18 mouse cellular contexts compared by ENCODE assay signal in genomic region chr14:31697346-31697745, GRCm38 (mm10). TPM values are rescaled to one million over a fixed set of nuclear protein-coding genes. Genes with fewer than 3 reads are reported as not detected.
A peak's percentile ranks its signal among the peaks of the same experiment; 100 is the strongest.
DNase-seq lines count a peak whose midpoint lies in the region; ATAC-seq lines count a peak whose summit lies in the region.
"Had no signal": no experiment of that assay in that cellular context is flagged by ENCODE, and none has a peak within 500 bp of the region (broad histone marks: within the 10 kb centered on the region; RNA-seq: fewer than 3 reads in every experiment).

No protein-coding gene starts in this region.

- H3K27me3 ChIP-seq in heart, embryonic 14.5 days (ENCODE audit: control insufficient read depth, insufficient read depth, low read length), result no peaks in the 10 kb centered on the region
- no peaks in the 10 kb centered on the region for H3K27me3 ChIP-seq in hindbrain, embryonic 12.5 days
- H3K27me3 ChIP-seq: embryonic facial prominence, embryonic 12.5 days; neural tube, embryonic 15.5 days had no signal

- ATAC-seq in cerebellum, adult (ENCODE audit: insufficient number of reproducible peaks, low FRiP score, low TSS enrichment), result peak; percentile 96
- ATAC-seq in heart, embryonic 14.5 days (ENCODE audit: insufficient number of reproducible peaks, insufficient read depth, low FRiP score, low read depth), result peak; percentile 64; the same call in 1 of the 2 replicates
- ATAC-seq in activated CD4-positive, CD25-positive, alpha-beta regulatory T cell, adult 4 months, result no peak
- ATAC-seq in hindbrain, embryonic 12.5 days (ENCODE audit: low FRiP score), result no peak
- ATAC-seq: forebrain, embryonic 16.5 days; midbrain, embryonic 16.5 days had no signal

- H3K4me1 ChIP-seq in heart, embryonic 14.5 days (ENCODE audit: control insufficient read depth in 2 of 2, insufficient read depth in 2 of 2, low read length in 2 of 2), result peaks cover 12 to 18% of the 10 kb centered on the region in 2 experiments
- no peaks in the 10 kb centered on the region for H3K4me1 ChIP-seq in hindbrain, embryonic 12.5 days
- H3K4me1 ChIP-seq: embryonic facial prominence, embryonic 12.5 days; neural tube, embryonic 15.5 days had no signal

- WGBS in heart, embryonic 14.5 days, result 39% methylated on average over 3 of the region's 3 CpGs
- 81% methylated on average over 3 of the region's 3 CpGs for WGBS in hindbrain, embryonic 12.5 days

- no peak overlapping the region for H3K4me3 ChIP-seq in heart, embryonic 14.5 days (ENCODE audit: control insufficient read depth in 1 of 2, insufficient read depth in 1 of 2, low read depth in 1 of 2, low read length in 2 of 2)
- no peak overlapping the region for H3K4me3 ChIP-seq in hindbrain, embryonic 12.5 days
- H3K4me3 ChIP-seq: embryonic facial prominence, embryonic 12.5 days; neural tube, embryonic 15.5 days had no signal

- 0 out of 2 replicates have a peak overlapping the region, but pooled peaks have one; percentile 10 for H3K9ac ChIP-seq in heart, embryonic 14.5 days (ENCODE audit: low read length)
- H3K9ac ChIP-seq in hindbrain, embryonic 12.5 days, result no peak overlapping the region
- H3K9ac ChIP-seq: embryonic facial prominence, embryonic 12.5 days; neural tube, embryonic 15.5 days had no signal

- no peaks in the 10 kb centered on the region for H3K9me3 ChIP-seq in heart, embryonic 14.5 days (ENCODE audit: control insufficient read depth, low read length)
- H3K9me3 ChIP-seq in hindbrain, embryonic 12.5 days (replicated peaks), result no peaks in the 10 kb centered on the region
- H3K9me3 ChIP-seq: embryonic facial prominence, embryonic 12.5 days; G1E; neural tube, embryonic 15.5 days had no signal

- H3K4me2 ChIP-seq in heart, embryonic 14.5 days (ENCODE audit: low read length), result no peak overlapping the region
- H3K4me2 ChIP-seq in hindbrain, embryonic 12.5 days (replicated peaks), result no peak overlapping the region
- H3K4me2 ChIP-seq: embryonic facial prominence, embryonic 12.5 days; liver, embryonic 11.5 days; neural tube, embryonic 15.5 days had no signal

- H3K36me3 ChIP-seq in heart, embryonic 14.5 days (ENCODE audit: control insufficient read depth, insufficient read depth, low read length), result peaks cover 34% of the 10 kb centered on the region
- peaks cover 30% of the 10 kb centered on the region; the same call in 1 of the 2 replicates for H3K36me3 ChIP-seq in hindbrain, embryonic 12.5 days

- DNase-seq in cerebellum, postnatal 4 days (ENCODE audit: low spot score in 2 of 2), result no peak
- peak; percentile 35 for DNase-seq in thymus, postnatal 14 days
- DNase-seq in thymus, adult 18-20 months, result no peak
- peak; percentile 53 for DNase-seq in thymus, postnatal 4 days
- DNase-seq: layer of hippocampus, postnatal 36 days; lung, postnatal 14 days; right cerebral cortex, postnatal 4 days had no signal

- peak overlapping the region; percentile 77 for H3K27ac ChIP-seq in heart, embryonic 14.5 days (replicated peaks in 1 of 2; ENCODE audit: control insufficient read depth in 1 of 2, insufficient read depth in 1 of 2, low read depth in 2 of 2, low read length in 2 of 2)
- no peak overlapping the region for H3K27ac ChIP-seq in hindbrain, embryonic 12.5 days
- H3K27ac ChIP-seq: embryonic facial prominence, embryonic 12.5 days; kidney, postnatal 0 days; neural tube, embryonic 15.5 days had no signal

RNA-seq across cellular contexts. Expression of gene Hacl1, which starts 56.3 kb away (rescaled TPM):
- 12.1 and 14.3 TPM in 2 replicates for polyA plus RNA-seq in heart, embryonic 14.5 days (2014; fragmentation: Nextera tagmentation; extraction: Ambion mirVana)
- polyA plus RNA-seq in activated CD4-positive, CD25-positive, alpha-beta regulatory T cell, adult 4 months (2017; shearing (Covaris generic)), result 10 to 100 TPM; 36.2 to 37.2 TPM
- 6.9 and 11.5 TPM in 2 replicates for polyA plus RNA-seq in hindbrain, embryonic 12.5 days (2016; fragmentation: Nextera tagmentation; extraction: Ambion mirVana)

RNA-seq across cellular contexts. Expression of gene Btd, which starts 56.5 kb away (rescaled TPM):
- polyA plus RNA-seq in heart, embryonic 14.5 days (2014; fragmentation: Nextera tagmentation; extraction: Ambion mirVana), result 20.6 and 22.3 TPM in 2 replicates
- 10 to 100 TPM; 19.7 to 29.2 TPM for polyA plus RNA-seq in activated CD4-positive, CD25-positive, alpha-beta regulatory T cell, adult 4 months (2017; shearing (Covaris generic))
- 20.2 and 20.8 TPM in 2 replicates for polyA plus RNA-seq in hindbrain, embryonic 12.5 days (2016; fragmentation: Nextera tagmentation; extraction: Ambion mirVana)

RNA-seq across cellular contexts. Expression of gene Gm49387, which starts 56.7 kb away (rescaled TPM):
- polyA plus RNA-seq in heart, embryonic 14.5 days (2014; fragmentation: Nextera tagmentation; extraction: Ambion mirVana), result 1.2 and 1.8 TPM in 2 replicates
- not detected for polyA plus RNA-seq in activated CD4-positive, CD25-positive, alpha-beta regulatory T cell, adult 4 months (2017; shearing (Covaris generic))
- polyA plus RNA-seq in hindbrain, embryonic 12.5 days (2016; fragmentation: Nextera tagmentation; extraction: Ambion mirVana), result 0.93 TPM in 1 of 2 replicates, not detected in the other
- polyA plus RNA-seq: forebrain, embryonic 16.5 days; G1E; kidney, postnatal 0 days; midbrain, embryonic 16.5 days had no signal

Comparison
In these comparisons a context has a peak if more than half of its experiments do, and no peak if none do; other contexts are left out.
1. DNase-seq: peak in thymus, postnatal 14 days (single experiment) and thymus, postnatal 4 days (single experiment); none in cerebellum, postnatal 4 days (0 of 2) and thymus, adult 18-20 months (0 of 2).
2. ATAC-seq: peak in cerebellum, adult (single experiment) and heart, embryonic 14.5 days (single experiment); none in activated CD4-positive, CD25-positive, alpha-beta regulatory T cell, adult 4 months (single experiment) and hindbrain, embryonic 12.5 days (single experiment).